Mouse (Mus musculus) testis, postnatal 14 days (tissue): ENCODE results near the gene Parvg.

ENCODE experiments used
- DNase-seq: peaks from one replicate; pipeline ENCODE4 v3.0.0; 2021; ENCODE audit warnings: low spot score

Parvg gene

GRCm38 (mm10) chr15:84305333-84305732 is 18.5 kb upstream of the Parvg start:
- no peak for DNase-seq

GRCm38 (mm10) chr15:84310271-84310670 is 13.6 kb upstream of the Parvg start:
- no peak for DNase-seq

DNA sequence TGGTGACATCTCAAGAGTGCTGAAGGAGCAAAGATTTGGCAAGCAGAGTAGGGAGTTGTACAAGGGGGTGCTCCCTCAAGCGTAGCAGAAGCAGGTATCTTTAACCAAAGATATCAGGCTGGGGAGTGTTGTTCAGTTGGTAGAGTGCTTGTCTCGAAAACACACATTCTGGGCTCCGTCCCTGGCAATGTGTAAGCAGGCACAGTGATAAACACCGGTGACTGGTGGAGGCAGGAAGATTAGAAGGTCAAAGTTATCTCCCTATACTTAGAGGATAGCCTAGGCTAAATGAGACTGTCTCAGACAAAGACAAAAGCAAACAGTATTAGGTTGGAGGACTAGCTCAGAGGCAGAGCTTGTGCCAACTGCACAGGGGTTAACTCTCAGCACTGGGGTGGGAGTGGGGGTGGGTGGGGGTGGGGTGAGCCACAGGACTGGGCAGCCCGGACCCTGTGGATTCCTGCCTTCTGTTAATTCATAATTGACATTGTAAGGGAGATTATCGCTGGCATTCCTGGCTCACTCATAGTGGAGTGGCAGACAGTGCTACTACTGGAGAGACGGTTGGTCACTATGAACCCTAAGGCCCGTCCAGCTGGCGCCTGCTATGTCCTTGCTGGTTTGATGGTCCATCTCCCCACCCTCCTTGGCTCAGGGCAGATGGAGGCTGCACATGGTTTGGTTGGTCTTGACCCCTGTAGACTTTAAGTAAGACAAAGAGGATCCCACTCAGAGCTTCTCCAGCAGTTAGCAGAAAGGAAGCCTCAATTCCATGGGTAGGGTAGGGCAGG is 12.3 kb upstream of the Parvg start:
- no peak for DNase-seq

DNA sequence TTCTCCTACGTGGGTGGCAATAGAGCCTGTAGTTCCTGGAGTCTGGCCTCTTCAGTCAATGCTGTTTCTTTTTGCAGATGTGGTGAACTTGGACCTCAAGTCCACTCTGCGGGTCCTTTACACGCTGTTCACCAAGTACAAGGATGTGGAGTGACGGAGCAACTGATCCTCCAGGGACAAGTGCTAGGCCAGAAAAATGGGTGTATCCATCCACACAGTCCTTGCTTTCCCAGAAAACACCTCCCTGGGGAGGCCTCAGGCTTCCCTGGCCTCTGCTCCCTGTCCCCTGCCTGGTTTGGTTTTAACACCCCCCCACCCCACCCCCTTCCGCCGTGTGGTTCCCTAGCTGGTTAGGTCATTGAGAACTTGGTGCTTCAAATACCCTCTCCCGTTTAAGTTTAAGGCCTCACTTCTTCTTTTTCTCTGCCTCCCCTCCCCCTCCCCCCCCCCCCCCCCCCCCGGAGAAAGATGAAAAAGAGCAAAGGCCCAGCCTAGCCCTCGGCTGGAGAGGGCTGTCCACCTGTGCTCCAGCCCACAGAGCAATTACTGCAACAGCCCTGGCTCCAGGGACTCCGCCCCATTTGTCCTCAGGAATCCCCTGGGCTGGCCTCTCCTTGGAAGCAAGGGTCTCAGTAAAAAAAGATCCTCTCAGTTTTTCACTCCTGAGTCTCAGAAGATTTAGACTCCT is 10.8 kb upstream of the Parvg start:
- DNase-seq, result no peak

DNA sequence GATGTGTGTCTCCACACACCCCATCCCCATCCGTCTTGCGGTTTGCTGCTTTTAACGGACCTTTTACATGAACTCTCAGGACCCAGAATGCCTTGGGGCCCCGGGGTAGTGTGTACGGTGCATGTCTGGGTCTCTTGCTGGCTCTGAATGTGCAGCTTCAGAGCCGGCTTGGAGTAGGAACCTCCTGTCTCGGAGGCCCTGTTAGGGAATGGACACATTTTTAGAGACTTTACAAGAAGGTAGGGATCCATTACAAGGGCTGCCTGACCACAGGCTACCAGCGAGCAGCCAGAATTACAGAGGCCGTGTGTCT is 10.3 kb upstream of the Parvg start:
- no peak for DNase-seq

- DNase-seq, result no peak
Observed at GRCm38 (mm10) chr15:84314420-84315080, 9.3 kb upstream of the Parvg start.

- no peak for DNase-seq
Observed at GRCm38 (mm10) chr15:84315276-84316046, 8.4 kb upstream of the Parvg start.

DNA sequence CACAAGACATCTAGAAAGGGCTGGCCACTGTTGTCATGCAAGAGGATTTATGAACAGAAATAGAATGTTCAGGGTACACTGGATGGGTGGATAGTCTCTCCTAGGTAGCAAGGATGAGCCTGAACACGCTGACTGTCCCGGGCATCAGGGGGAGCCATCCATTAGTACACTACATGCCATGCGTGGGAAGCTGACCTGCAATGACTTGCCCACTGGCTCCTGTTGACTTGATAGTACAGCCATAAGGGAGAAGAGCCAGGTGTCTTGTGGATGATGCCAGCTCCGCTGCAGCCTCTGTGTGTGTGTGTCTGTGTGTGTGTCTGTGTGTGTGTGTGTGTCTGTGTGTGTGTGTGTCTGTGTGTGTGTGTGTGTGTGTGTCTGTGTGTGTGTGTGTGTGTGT is 4.4 kb upstream of the Parvg start:
- DNase-seq, result no peak

GRCm38 (mm10) chr15:84321544-84322174 is 2.2 kb upstream of the Parvg start:
- no peak for DNase-seq

GRCm38 (mm10) chr15:84324870-84325553 is 1.2 kb downstream of the Parvg start:
- DNase-seq, result no peak

- no peak for DNase-seq
Observed at GRCm38 (mm10) chr15:84325736-84326135, 1.9 kb downstream of the Parvg start.

GRCm38 (mm10) chr15:84328870-84329269 is 5.0 kb downstream of the Parvg start:
- DNase-seq, result no peak

DNA sequence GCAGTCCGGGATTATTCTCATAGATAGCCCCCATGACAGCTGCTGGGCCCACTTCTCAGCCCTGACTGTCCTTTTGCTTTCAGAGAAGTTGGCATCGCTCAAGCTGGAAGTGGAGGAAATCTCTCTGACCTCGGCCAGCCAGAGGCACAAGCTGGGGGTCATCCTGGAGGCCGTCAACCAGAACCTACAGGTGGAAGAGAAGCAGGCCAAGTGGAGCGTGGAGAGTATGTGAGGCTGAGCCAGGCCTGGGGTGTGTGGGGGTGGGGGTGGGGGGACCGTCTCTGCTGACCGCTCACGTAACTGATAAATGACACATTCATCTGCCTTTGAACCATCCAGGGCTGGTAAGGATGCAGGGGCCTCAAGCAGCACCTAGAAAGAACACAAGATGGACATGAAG is 6.1 kb downstream of the Parvg start:
- DNase-seq, result no peak

DNA sequence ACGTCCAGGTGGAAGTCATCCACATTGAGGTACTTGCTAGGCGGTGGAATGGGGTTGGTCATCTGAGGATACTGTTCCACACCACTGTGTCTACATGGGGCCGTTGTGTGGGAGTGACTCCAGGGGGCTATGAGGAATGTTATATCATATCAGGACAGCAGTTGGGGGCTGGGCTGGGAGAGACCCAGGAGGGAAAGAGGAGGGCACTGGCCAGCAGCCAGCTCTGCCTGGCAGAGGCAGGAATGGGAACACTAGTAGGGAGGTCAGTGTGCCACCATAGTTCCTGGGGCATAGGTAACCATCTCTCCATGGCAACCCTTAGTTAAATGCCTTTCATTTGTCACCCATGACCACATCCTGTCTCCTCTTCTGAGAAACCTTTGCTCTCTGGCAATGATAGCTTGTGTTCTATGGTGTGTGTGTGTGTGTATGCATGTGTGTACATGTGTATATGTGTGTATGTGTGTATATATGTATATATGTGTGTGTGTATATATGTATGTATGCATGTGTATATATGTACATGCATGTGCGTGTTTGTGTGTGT is 7.3 kb downstream of the Parvg start:
- DNase-seq, result no peak

DNA sequence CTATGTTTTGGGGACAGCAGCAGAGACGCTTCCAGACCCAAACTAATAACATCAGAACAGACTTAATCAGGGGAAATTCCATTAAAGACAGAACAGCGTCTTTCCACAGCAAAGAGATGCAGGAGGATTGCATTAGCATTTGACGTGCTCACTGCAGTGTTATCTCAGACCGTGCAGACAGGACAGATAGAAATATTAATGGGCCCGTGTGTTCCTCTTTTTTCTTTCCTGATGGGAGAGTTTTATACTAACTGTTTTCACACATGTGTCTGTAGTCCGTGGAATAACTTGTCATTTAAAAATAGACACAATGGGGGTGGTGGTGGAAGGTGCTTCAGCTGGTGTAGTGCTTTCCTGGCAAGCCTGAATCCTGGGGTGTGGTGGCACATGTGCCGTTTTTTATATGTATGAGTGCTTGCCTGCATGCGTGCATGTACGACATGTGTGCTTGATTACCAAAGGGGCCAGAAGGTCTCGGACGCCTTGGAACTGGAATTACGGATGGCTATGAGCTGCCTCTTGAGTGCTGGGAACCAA is 12.5 kb downstream of the Parvg start:
- DNase-seq, result no peak

DNA sequence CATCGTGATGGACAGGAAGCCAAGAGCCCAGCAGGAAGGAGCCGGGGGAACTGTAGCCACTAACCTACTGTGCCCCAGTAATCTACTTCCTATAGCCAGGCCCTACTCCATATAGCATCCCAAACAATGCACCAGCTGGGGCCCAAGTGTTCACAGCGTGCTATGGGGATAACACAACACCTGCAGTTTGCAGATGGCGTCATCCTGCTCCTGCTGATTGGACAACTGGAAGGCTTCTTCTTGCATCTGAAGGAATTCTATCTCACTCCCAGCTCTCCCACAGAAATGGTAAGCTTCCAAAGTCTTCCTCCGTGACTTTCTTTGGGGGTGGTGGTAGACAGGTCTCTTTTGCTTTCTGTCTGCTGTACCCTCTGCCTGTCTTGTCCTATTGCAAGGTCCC is 13.8 kb downstream of the Parvg start:
- DNase-seq, result no peak

GRCm38 (mm10) chr15:84340926-84341325 is 17.1 kb downstream of the Parvg start:
- DNase-seq, result no peak

DNA sequence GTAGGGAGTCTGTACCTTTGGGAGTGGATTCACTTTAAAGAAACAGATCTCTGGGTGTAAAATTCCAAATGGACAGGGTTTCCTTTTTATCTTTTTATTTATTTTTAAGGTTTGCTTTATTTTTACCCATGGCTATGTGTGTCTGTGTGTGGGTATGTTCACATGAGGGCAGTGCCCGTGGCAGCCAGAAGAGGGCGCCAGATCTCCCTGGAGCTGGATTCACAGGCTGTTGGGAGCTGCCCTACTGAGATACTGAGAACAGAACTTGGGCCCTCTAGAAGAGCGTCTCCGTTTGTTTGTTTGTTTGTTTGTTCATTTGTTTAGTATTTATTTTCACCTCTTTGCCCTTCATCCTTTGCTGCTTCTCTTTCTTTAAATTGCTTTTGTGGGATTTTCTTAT is 24.9 kb downstream of the Parvg start:
- no peak for DNase-seq

DNA sequence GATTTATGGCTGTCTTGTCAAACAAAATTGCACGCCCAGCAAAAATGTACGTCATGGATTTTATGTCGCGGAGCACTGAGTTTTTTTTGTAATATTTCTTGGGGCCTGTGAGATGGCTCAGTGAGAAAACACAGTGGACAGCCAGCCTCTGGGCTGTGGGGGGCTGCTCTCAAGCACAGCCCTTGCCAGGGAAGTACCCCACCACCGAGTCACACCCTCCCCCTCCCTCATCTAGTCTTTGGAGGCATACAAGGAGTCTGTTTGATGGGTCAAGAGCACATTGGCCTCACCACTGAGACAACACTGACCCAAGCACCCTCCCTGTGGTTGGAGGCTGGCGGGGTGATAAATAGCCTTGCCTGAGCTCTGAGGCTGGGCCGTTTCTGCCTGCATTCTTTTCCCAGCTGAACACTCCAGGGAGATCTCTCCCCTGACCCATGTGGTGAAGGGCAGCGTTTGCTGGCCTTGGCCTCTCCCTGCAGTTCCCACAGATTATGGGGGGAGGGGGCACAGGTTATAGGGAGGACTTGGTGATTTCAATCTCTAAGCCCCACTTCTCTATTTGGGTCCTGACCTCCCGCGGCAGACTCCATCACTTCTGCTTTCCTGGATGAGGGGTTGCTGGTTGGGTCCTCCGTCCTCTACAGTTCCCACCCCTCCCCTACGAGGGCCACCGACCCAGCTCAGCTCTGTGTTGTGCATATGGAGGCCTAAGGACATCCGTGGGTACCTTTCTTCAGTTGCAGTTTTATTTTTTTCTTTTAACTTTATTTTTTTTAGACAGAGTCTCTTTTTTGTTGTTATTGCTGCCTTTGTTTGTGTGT is 26.3 kb downstream of the Parvg start:
- DNase-seq, result no peak

- DNase-seq, result no peak
Observed at GRCm38 (mm10) chr15:84351342-84351741, 27.5 kb downstream of the Parvg start.
